Mouse (Mus musculus) olfactory bulb, adult 2 months (tissue): ENCODE results near the gene Nav2.

Experiments used
- CTCF ChIP-seq: fragments of 200-500 bp; IDR thresholded peaks from 2 replicates; pipeline ENCODE4 v1.5.1; 2012; ENCODE audit warnings: low read depth, mild to moderate bottlenecking, low read length, moderate library complexity; ENCODE audit not compliant: insufficient read depth
- POLR2A ChIP-seq: fragments of 200-500 bp; IDR thresholded peaks from 2 replicates; pipeline ENCODE4 v1.6.1; 2012; ENCODE audit warnings: mild to moderate bottlenecking, low read depth, low read length, moderate library complexity; ENCODE audit not compliant: insufficient read depth

- no peak for TF ChIP-seq CTCF
- TF ChIP-seq POLR2A: no peak
These were observed 423.4 kb downstream of the Nav2 start for GRCm38 (mm10) chr7:49331939-49332338.
